Mouse (Mus musculus): Measurements from ENCODE around the gene Hist3h2a. TPM values are rescaled to one million over a fixed set of nuclear protein-coding genes. Genes with fewer than 3 reads are reported as not detected.

Gene Hist3h2a
- polyA plus RNA-seq, 1 experiment from 2014 or later: 22.2 TPM

- no peak for ATAC-seq (ENCODE audit: borderline replicate concordance, extremely low read depth, low FRiP score, low TSS enrichment)
- H3K27ac ChIP-seq: no peak overlapping the region
- no peak overlapping the region for H3K4me3 ChIP-seq
- H3K4me2 ChIP-seq: no peak overlapping the region
- 0 out of 2 replicates have a peak, but pooled peaks cover 3% of the 10 kb centered on the region for H3K4me1 ChIP-seq
- H3K27me3 ChIP-seq: peaks cover 26% of the 10 kb centered on the region
- peaks cover 2% of the 10 kb centered on the region; the same call in 1 of the 2 replicates for H3K36me3 ChIP-seq
- 39% methylated on average over 12 of the region's 12 CpGs for WGBS
- H3K9me3 ChIP-seq: no peaks in the 10 kb centered on the region
- no peak overlapping the region for H3K9ac ChIP-seq
These were observed 41.4 kb downstream of the Hist3h2a start for GRCm38 (mm10) chr11:58995807-58996370.

DNA sequence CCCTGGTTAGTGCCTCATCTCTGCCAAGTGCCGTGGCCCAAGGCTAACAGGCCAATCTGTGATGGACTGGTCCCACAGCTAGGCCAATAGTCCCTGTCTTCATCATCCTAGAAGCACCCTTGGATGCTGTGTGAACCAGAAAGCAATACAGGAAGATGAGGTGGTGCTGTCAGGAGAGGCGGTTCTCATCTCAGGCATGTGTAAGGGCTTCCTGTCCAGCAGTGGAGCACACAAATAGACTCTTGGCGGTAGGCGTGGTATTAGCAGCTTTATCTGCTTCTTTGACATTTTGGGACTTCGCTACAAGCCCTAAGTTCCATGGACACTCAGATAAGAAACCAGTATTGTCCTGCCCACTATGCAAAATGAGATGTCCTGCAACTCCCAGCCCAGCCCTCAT is 43.1 kb downstream of the Hist3h2a start:
- Histone ChIP-seq H3K4me1 (0 out of 2 replicates have a peak, but pooled peaks cover 3% of the 10 kb centered on the region), H3K27ac (no peak overlapping the region), H3K9me3 (no peaks in the 10 kb centered on the region), H3K9ac (no peak overlapping the region), H3K27me3 (peaks cover 26% of the 10 kb centered on the region), H3K4me3 (no peak overlapping the region), H3K36me3 (no peaks in the 10 kb centered on the region), H3K4me2 (no peak overlapping the region)
- no peak for ATAC-seq (ENCODE audit: borderline replicate concordance, extremely low read depth, low FRiP score, low TSS enrichment)
- 69% methylated on average over 5 of the region's 5 CpGs for whole genome bisulfite sequencing

- no peak for ATAC-seq (ENCODE audit: borderline replicate concordance, extremely low read depth, low FRiP score, low TSS enrichment)
- H3K4me3 ChIP-seq: no peak overlapping the region
These were observed 44.7 kb downstream of the Hist3h2a start for GRCm38 (mm10) chr11:58999158-58999557.

GRCm38 (mm10) chr11:58999830-59000229 is 45.3 kb downstream of the Hist3h2a start:
- Histone ChIP-seq H3K36me3 (no peaks in the 10 kb centered on the region), H3K4me2 (no peak overlapping the region), H3K4me1 (no peaks in the 10 kb centered on the region), H3K27me3 (peaks cover 8% of the 10 kb centered on the region), H3K9ac (no peak overlapping the region), H3K4me3 (no peak overlapping the region), H3K9me3 (no peaks in the 10 kb centered on the region), H3K27ac (no peak overlapping the region)
- no peak for ATAC-seq (ENCODE audit: borderline replicate concordance, extremely low read depth, low FRiP score, low TSS enrichment)
- WGBS: 73% methylated on average over 6 of the region's 6 CpGs

More at GRCm38 (mm10) chr11:58999158-58999557, 44.7 kb downstream of the Hist3h2a start:
- H3K27me3 ChIP-seq: peaks cover 15% of the 10 kb centered on the region
- H3K4me1 ChIP-seq: 0 out of 2 replicates have a peak, but pooled peaks cover 2% of the 10 kb centered on the region
- H3K9me3 ChIP-seq: no peaks in the 10 kb centered on the region
- H3K36me3 ChIP-seq: no peaks in the 10 kb centered on the region
- WGBS: 32% methylated on average over 11 of the region's 11 CpGs
- H3K27ac ChIP-seq: no peak overlapping the region
- no peak overlapping the region for H3K9ac ChIP-seq
- no peak overlapping the region for H3K4me2 ChIP-seq

- Histone ChIP-seq H3K27me3 (0 out of 2 replicates have a peak, but pooled peaks cover under 1% of the 10 kb centered on the region), H3K36me3 (no peaks in the 10 kb centered on the region), H3K9me3 (no peaks in the 10 kb centered on the region), H3K27ac (no peak overlapping the region), H3K4me2 (no peak overlapping the region), H3K4me3 (no peak overlapping the region), H3K4me1 (no peaks in the 10 kb centered on the region), H3K9ac (no peak overlapping the region)
- ATAC-seq (ENCODE audit: borderline replicate concordance, extremely low read depth, low FRiP score, low TSS enrichment): no peak
- WGBS: 88% methylated on average over 21 of the region's 21 CpGs
These were observed 46.1 kb downstream of the Hist3h2a start for GRCm38 (mm10) chr11:59000635-59001034.

DNA sequence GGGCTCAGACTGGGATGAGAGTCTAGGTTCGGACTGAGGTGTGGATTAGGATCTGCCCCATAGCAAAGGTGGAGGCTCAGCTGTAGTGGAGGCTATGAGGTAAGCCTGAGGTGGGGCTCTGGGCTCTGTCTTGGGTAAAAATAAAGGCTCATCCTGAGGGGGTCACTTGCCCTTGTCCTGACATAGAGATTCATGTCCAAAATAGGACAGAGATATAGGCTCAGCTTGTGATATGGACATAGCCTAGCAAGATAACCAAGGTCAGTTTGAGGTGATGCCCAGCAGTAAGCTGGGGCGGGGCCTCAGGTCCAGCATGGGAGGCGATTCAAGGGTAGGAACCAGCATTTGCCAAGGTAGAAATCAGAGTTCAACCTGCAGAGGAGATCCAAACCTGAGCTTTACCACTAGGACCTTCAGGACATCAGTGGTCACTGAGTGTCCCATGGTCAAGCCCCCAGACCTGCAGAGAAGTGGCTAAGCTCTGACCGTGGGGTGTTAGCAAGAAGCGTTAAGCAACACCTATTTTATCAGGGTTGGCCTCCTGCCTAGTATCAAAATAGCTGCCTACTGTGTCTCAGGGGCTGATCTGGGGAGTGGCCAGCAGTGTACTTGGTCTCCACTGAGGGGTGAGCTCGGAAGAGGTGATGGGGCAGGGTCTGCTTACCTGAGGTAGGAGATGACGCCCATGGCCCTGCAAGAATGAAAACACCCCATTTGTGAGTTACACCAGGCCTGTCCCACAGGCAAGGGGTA is 48.0 kb downstream of the Hist3h2a start:
- no peak for ATAC-seq (ENCODE audit: borderline replicate concordance, extremely low read depth, low FRiP score, low TSS enrichment)
- 54% methylated on average over 7 of the region's 7 CpGs for WGBS
- no peak overlapping the region for H3K4me3 ChIP-seq
- H3K27ac ChIP-seq: no peak overlapping the region
- no peaks in the 10 kb centered on the region for H3K36me3 ChIP-seq
- no peaks in the 10 kb centered on the region for H3K9me3 ChIP-seq
- H3K4me1 ChIP-seq: no peaks in the 10 kb centered on the region
- H3K4me2 ChIP-seq: no peak overlapping the region
- no peaks in the 10 kb centered on the region for H3K27me3 ChIP-seq
- no peak overlapping the region for H3K9ac ChIP-seq

Small RNA genes lying within 50 kb of the gene (microRNA-seq; reads per million reads assigned to microRNA genes)
- gene Gm44313: 0.93 reads per million

Other genes starting within 250 kb of the Hist3h2a start
- not detected in 2 replicates for gene Olfr318, start 230.7 kb upstream of the Hist3h2a start, polyA plus RNA-seq (2015; fragmentation: Nextera tagmentation; extraction: Ambion mirVana)
- not detected in 2 replicates for gene Olfr317, start 215.5 kb upstream of the Hist3h2a start, polyA plus RNA-seq (2015; fragmentation: Nextera tagmentation; extraction: Ambion mirVana)
- gene Olfr316, start 202.0 kb upstream of the Hist3h2a start, polyA plus RNA-seq (2015; fragmentation: Nextera tagmentation; extraction: Ambion mirVana): not detected in 2 replicates
- not detected in 2 replicates for gene Olfr315, start 181.5 kb upstream of the Hist3h2a start, polyA plus RNA-seq (2015; fragmentation: Nextera tagmentation; extraction: Ambion mirVana)
- not detected in 2 replicates for gene Olfr314, start 171.7 kb upstream of the Hist3h2a start, polyA plus RNA-seq (2015; fragmentation: Nextera tagmentation; extraction: Ambion mirVana)
- 4.5 and 5.7 TPM in 2 replicates for gene Fam183b, start 152.7 kb upstream of the Hist3h2a start, polyA plus RNA-seq (2015; fragmentation: Nextera tagmentation; extraction: Ambion mirVana)
- gene Olfr313, start 139.7 kb upstream of the Hist3h2a start, polyA plus RNA-seq (2015; fragmentation: Nextera tagmentation; extraction: Ambion mirVana): not detected in 2 replicates
- not detected in 2 replicates for gene Olfr312, start 125.4 kb upstream of the Hist3h2a start, polyA plus RNA-seq (2015; fragmentation: Nextera tagmentation; extraction: Ambion mirVana)
- gene Olfr311, start 115.4 kb upstream of the Hist3h2a start, polyA plus RNA-seq (2015; fragmentation: Nextera tagmentation; extraction: Ambion mirVana): not detected in 2 replicates
- gene Gm12258, start 107.5 kb upstream of the Hist3h2a start, polyA plus RNA-seq (2015; fragmentation: Nextera tagmentation; extraction: Ambion mirVana): 8.1 and 8.9 TPM in 2 replicates
- 7.6 and 7.9 TPM in 2 replicates for gene 2810021J22Rik, start 87.5 kb upstream of the Hist3h2a start, polyA plus RNA-seq (2015; fragmentation: Nextera tagmentation; extraction: Ambion mirVana)
- 4.9 and 5.1 TPM in 2 replicates for gene Zfp39, start 50.5 kb upstream of the Hist3h2a start, polyA plus RNA-seq (2015; fragmentation: Nextera tagmentation; extraction: Ambion mirVana)
- 0.15 TPM in 1 of 2 replicates, not detected in the other for gene Btnl10, start 36.8 kb upstream of the Hist3h2a start, polyA plus RNA-seq (2015; fragmentation: Nextera tagmentation; extraction: Ambion mirVana)
- gene Rnf187, start 15.8 kb upstream of the Hist3h2a start, polyA plus RNA-seq (2015; fragmentation: Nextera tagmentation; extraction: Ambion mirVana): 241 and 245 TPM in 2 replicates
- gene Hist3h2ba, start 5.8 kb upstream of the Hist3h2a start, polyA plus RNA-seq (2015; fragmentation: Nextera tagmentation; extraction: Ambion mirVana): 19.3 and 21.5 TPM in 2 replicates
- 0.31 and 0.39 TPM in 2 replicates for gene Trim17, start within 50 bp of the Hist3h2a start, polyA plus RNA-seq (2015; fragmentation: Nextera tagmentation; extraction: Ambion mirVana)
- gene Trim11, start 23.4 kb downstream of the Hist3h2a start, polyA plus RNA-seq (2015; fragmentation: Nextera tagmentation; extraction: Ambion mirVana): 19.9 and 22.9 TPM in 2 replicates
- gene Obscn, start 181.7 kb downstream of the Hist3h2a start, polyA plus RNA-seq (2015; fragmentation: Nextera tagmentation; extraction: Ambion mirVana): 1.9 and 3.0 TPM in 2 replicates
- gene Iba57, start 209.1 kb downstream of the Hist3h2a start, polyA plus RNA-seq (2015; fragmentation: Nextera tagmentation; extraction: Ambion mirVana): 4.5 and 5.3 TPM in 2 replicates
- 0.56 and 0.60 TPM in 2 replicates for gene Gjc2, start 228.5 kb downstream of the Hist3h2a start, polyA plus RNA-seq (2015; fragmentation: Nextera tagmentation; extraction: Ambion mirVana)
- gene Guk1, start 237.5 kb downstream of the Hist3h2a start, polyA plus RNA-seq (2015; fragmentation: Nextera tagmentation; extraction: Ambion mirVana): 131 and 141 TPM in 2 replicates
- gene Mrpl55, start 247.8 kb downstream of the Hist3h2a start, polyA plus RNA-seq (2015; fragmentation: Nextera tagmentation; extraction: Ambion mirVana): 89.6 and 92.6 TPM in 2 replicates

Data from lung, embryonic 15.5 days (tissue).